Mouse (Mus musculus) lung, adult 2 months (tissue): ENCODE measurements around the gene Cyp4a32. TPM values are rescaled to one million over a fixed set of nuclear protein-coding genes. Genes with fewer than 3 reads are reported as not detected.

Experiments used
- DNase-seq: peaks from one replicate; pipeline ENCODE4 v3.0.0; 2022
- H3K4me1 ChIP-seq: fragments of 200-500 bp; 2 replicates; pipeline ENCODE4 v1.6.1; 2011; ENCODE audit warnings: low read length; ENCODE audit not compliant: control insufficient read depth, insufficient read depth
- H3K4me3 ChIP-seq: fragments of 200-500 bp; replicated peaks from 2 replicates; pipeline ENCODE3; 2011; ENCODE audit warnings: low read depth, mild to moderate bottlenecking, control low read depth, low read length; ENCODE audit errors: extremely low read depth
- CTCF ChIP-seq: fragments of 200-500 bp; IDR thresholded peaks from 2 replicates; pipeline ENCODE4 v1.5.1; 2011; ENCODE audit warnings: mild to moderate bottlenecking, low read length, control low read depth; ENCODE audit not compliant: insufficient read depth
- POLR2A ChIP-seq: fragments of 200-500 bp; IDR thresholded peaks from 2 replicates; pipeline ENCODE4 v1.6.1; 2011; ENCODE audit warnings: low read depth, mild to moderate bottlenecking, control low read depth, low read length, borderline replicate concordance; ENCODE audit errors: extremely low read depth
- WGBS: fragments of 180-500 bp; shearing (Covaris S2); methylation state at CpG from one replicate; pipeline ENCODE4 v1.1.7; 2018; 5-methylcytosine and 5-hydroxymethylcytosine counted together
- polyA plus RNA-seq: library from polyadenylated mRNA; depleted of rRNA; stranded (reverse); fragments of >200 nt; gene quantifications from 2 replicates; pipeline ENCODE4 v1.2.3, GENCODE M21; 2012; rRNA removed

Gene Cyp4a32
- polyA plus RNA-seq, 1 experiment, result not detected

DNA sequence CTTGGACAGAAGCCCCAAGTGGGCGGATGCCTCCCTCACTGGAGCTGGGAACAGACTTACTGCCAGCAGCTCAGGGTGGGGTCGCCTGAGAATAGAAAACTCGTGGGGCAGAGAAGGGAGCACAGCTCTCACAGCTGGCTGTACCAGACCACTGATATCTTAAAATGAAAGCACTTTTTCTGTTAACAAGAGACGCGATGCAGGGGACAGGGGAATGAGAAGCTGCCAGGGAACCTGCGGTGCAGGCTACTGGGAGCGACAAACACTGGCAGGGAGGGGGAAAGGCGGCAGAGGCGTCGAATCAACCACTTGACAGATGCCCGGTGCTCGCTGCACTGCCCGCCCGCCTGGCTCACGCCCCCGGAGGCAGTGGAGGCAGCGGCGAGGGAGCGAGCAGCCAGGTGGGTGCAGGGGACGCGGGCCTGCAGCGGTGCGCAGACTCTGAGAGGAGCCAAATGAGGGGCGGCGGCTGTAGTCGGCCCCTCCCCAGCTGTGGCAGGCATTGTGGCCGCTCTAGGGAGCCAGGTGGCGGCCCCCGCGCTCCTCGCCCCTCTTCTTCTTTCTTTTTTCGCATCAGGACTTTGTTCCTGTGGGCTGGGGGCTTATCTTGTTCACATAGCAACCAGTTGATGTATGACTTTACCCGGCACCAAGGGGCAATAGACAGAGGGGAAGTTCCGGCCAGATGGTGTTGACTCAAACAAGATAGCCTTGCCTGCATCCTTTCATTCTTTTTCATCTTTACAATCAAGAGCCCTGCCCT is 56.5 kb downstream of the Cyp4a32 start:
- no peak for TF ChIP-seq CTCF
- DNase-seq, result peak; percentile 63
- peak overlapping the region; percentile 60 for H3K4me3 ChIP-seq
- no peaks in the 10 kb centered on the region for H3K4me1 ChIP-seq
- WGBS, result 1% methylated on average over 34 of the region's 34 CpGs

DNA sequence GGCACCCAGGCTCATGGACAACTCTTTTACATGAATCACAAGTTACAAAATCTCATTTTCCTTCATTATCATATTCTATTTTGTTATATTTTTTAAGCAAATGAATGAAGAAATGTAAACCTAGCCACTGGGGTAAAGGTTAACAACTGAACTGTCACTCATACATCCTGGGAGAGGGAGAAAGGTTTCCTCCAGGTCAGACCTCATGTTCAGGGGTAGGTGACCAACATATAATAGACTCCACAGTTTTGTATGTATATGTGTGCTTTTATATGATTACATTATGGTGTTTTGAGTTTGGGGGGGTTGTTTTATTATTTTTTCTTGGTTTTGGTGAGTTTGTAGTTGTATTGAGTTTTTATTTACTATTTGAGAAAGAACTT is 57.1 kb downstream of the Cyp4a32 start:
- no peak overlapping the region for H3K4me3 ChIP-seq
- DNase-seq, result no peak
- H3K4me1 ChIP-seq, result no peaks in the 10 kb centered on the region
- no peak for TF ChIP-seq CTCF
- no peak for TF ChIP-seq POLR2A

DNA sequence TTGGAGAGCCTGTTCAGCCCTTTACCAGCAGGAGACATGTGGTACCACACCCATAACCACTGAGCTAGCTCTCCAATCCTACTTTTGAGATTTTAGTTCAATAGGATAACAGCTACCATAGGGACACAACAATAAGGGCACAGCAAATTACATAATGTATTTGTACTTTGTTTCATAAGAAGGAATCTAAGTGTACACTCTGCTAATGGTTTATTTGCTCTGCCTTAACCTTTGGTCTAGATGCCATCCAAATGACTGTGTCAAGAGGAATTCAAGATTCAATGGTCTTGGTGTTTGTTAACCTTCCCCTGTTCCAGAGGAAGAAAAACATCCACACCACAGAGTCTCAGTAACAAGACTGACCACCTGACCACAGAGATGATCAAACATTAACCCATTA is 58.4 kb downstream of the Cyp4a32 start:
- no peak for TF ChIP-seq POLR2A
- no peak for DNase-seq
- H3K4me1 ChIP-seq, result no peaks in the 10 kb centered on the region
- no peak overlapping the region for H3K4me3 ChIP-seq

Other genes starting within 250 kb of the Cyp4a32 start
- 1.7 and 1.9 TPM in 2 replicates for gene Cyp4a12b, start 189.3 kb upstream of the Cyp4a32 start, polyA plus RNA-seq
- not detected in 2 replicates for gene Cyp4a30b, start 148.4 kb upstream of the Cyp4a32 start, polyA plus RNA-seq
- gene Cyp4a14, start 104.8 kb upstream of the Cyp4a32 start, polyA plus RNA-seq, result 0.06 TPM in 1 of 2 replicates, not detected in the other
- 0.05 and 0.12 TPM in 2 replicates for gene Cyp4a10, start 82.7 kb upstream of the Cyp4a32 start, polyA plus RNA-seq
- gene Cyp4a31, start 37.3 kb upstream of the Cyp4a32 start, polyA plus RNA-seq, result not detected in 2 replicates
- 848 and 1,004 TPM in 2 replicates for gene Cyp4b1, start 46.8 kb downstream of the Cyp4a32 start, polyA plus RNA-seq
- 32.5 and 33.5 TPM in 2 replicates for gene Efcab14, start 136.8 kb downstream of the Cyp4a32 start, polyA plus RNA-seq
- gene Tex38, start 180.0 kb downstream of the Cyp4a32 start, polyA plus RNA-seq, result 0.31 and 0.37 TPM in 2 replicates
- gene Atpaf1, start 183.8 kb downstream of the Cyp4a32 start, polyA plus RNA-seq, result 19.6 and 32.7 TPM in 2 replicates
- gene Mob3c, start 227.1 kb downstream of the Cyp4a32 start, polyA plus RNA-seq, result 27.9 and 45.4 TPM in 2 replicates
- gene Mknk1, start 238.2 kb downstream of the Cyp4a32 start, polyA plus RNA-seq, result 65.9 and 73.9 TPM in 2 replicates